Mouse (Mus musculus) liver, embryonic 14.5 days (tissue): ENCODE measurements around the gene Gbgt1.

Experiments
- CTCF ChIP-seq: IDR thresholded peaks from 2 replicates; pipeline ENCODE4 v1.5.1; 2016; ENCODE audit warnings: antibody characterized with exemption, low read depth, control low read depth
- EP300 ChIP-seq: IDR thresholded peaks from 2 replicates; pipeline ENCODE4 v1.6.1; 2016; ENCODE audit warnings: antibody characterized with exemption, low read depth

DNA sequence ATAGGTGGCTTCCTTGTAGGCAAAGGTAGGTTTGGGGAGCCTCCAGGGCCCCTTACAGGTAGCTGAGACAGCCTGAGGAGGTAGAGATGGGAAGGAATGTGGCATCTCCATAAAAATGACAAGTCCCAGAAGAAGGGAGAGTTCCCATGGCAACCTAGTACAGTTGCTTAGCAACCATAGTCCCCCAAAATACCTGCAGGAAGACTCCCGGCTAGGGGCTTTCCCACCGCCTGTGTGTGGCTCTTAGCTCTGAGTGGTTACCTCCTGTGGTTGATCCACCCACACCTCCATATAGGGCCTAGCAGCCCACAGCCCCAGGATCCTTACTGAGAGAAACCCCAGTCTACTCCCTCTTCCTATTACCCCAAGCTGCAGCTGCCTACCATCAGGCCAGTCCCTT is 21.5 kb downstream of the Gbgt1 start:
- no peak for TF ChIP-seq EP300
- TF ChIP-seq CTCF: no peak
